Mouse (Mus musculus) midbrain, embryonic 14.5 days (tissue): Measurements from ENCODE around the gene Il17rc. TPM values are rescaled to one million over a fixed set of nuclear protein-coding genes. Genes with fewer than 3 reads are reported as not detected.

Experiments
- ATAC-seq: fragments of 200-750 bp; cut with Nextera tagmentation; 2 replicates; pipeline ENCODE4 v1.8.0; 2017; ENCODE audit warnings: moderate number of reproducible peaks, moderate library complexity; ENCODE audit not compliant: low FRiP score, low TSS enrichment
- DNase-seq: peaks from one replicate; pipeline ENCODE4 v3.0.0-alpha.2; 2015
- H3K27ac ChIP-seq: fragments of 300-500 bp; sonication (generic); replicated peaks from 2 replicates; pipeline ENCODE4 v1.5.1; 2014; ENCODE audit warnings: mild to moderate bottlenecking, low read depth, low read length, moderate library complexity
- H3K27me3 ChIP-seq: fragments of 300-500 bp; sonication (generic); 2 replicates; pipeline ENCODE4 v1.6.1; 2014; ENCODE audit warnings: low read length, control low read depth, mixed read lengths; ENCODE audit not compliant: control insufficient read depth, insufficient read depth
- H3K36me3 ChIP-seq: fragments of 300-500 bp; sonication (generic); 2 replicates; pipeline ENCODE4 v1.6.1; 2014; ENCODE audit warnings: low read length, control low read depth; ENCODE audit not compliant: control insufficient read depth, insufficient read depth
- H3K4me1 ChIP-seq: fragments of 300-500 bp; sonication (generic); 2 replicates; pipeline ENCODE4 v1.6.1; 2014; ENCODE audit warnings: mild to moderate bottlenecking, antibody characterized with exemption, low read length, control low read depth; ENCODE audit not compliant: control insufficient read depth, insufficient read depth
- H3K4me2 ChIP-seq: fragments of 300-500 bp; sonication (generic); 2 replicates; pipeline ENCODE4 v1.6.1; 2014; ENCODE audit warnings: mild to moderate bottlenecking, low read length, moderate library complexity
- H3K4me3 ChIP-seq: fragments of 300-500 bp; sonication (generic); replicated peaks from 2 replicates; pipeline ENCODE4 v1.5.1; 2014; ENCODE audit warnings: low read depth, low read length
- H3K9ac ChIP-seq: fragments of 300-500 bp; sonication (generic); replicated peaks from 2 replicates; pipeline ENCODE4 v1.6.1; 2014; ENCODE audit warnings: mild to moderate bottlenecking, low read length, moderate library complexity
- H3K9me3 ChIP-seq: fragments of 300-500 bp; sonication (generic); 2 replicates; pipeline ENCODE4 v1.6.1; 2016; ENCODE audit warnings: low read length, control low read depth, mixed read lengths; ENCODE audit not compliant: control insufficient read depth
- WGBS: fragments of 180-500 bp; shearing (Covaris S2); extraction: QIAGEN DNeasy Blood & Tissue Kit; methylation state at CpG from one replicate; pipeline ENCODE4 v1.1.7; 2014; 5-methylcytosine and 5-hydroxymethylcytosine counted together
- polyA plus RNA-seq: library from polyadenylated mRNA; unstranded; fragments of >200 nt; fragmentation: Nextera tagmentation; extraction: Ambion mirVana; gene quantifications from 2 replicates; pipeline ENCODE4 v1.2.1, GENCODE M21; 2014

Il17rc gene
- polyA plus RNA-seq, 1 experiment from 2014 or later: 0.93 TPM

DNA sequence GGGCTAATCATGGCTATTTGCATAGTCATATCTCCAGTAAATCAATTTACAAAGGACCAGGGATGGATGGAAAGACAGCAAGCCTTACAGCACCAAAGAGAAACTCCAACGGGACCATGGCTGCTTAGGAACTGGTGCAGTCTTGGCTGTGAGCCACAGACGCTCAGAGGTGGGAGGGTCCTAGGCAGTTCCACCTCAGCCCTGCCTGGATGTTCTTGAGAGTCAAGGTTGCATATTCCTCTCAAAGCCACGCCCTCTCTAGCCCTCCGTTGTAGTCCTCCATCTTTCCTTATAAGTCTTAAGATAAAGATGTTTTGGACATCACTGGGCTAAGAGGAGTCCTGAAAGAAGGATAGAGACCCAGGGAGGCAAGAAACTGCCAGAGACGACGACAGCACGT, 7.2 kb upstream of the Il17rc start:
- 71% methylated on average over 7 of the region's 7 CpGs for WGBS
- ATAC-seq (no peak), DNase-seq (no peak)
- Histone ChIP-seq H3K27me3 (no peaks in the 10 kb centered on the region), H3K4me2 (no peak overlapping the region), H3K4me1 (no peaks in the 10 kb centered on the region), H3K27ac (no peak overlapping the region), H3K9me3 (no peaks in the 10 kb centered on the region), H3K4me3 (no peak overlapping the region), H3K36me3 (no peaks in the 10 kb centered on the region), H3K9ac (no peak overlapping the region)

GRCm38 (mm10) chr6:113465602-113466001, 5.6 kb upstream of the Il17rc start:
- no peak for DNase-seq
- WGBS: 55% methylated on average over 5 of the region's 5 CpGs
- peaks cover 14% of the 10 kb centered on the region for H3K27me3 ChIP-seq
- no peaks in the 10 kb centered on the region for H3K9me3 ChIP-seq
- no peak overlapping the region for H3K4me2 ChIP-seq
- ATAC-seq: no peak
- no peaks in the 10 kb centered on the region for H3K36me3 ChIP-seq
- no peak overlapping the region for H3K4me3 ChIP-seq
- H3K9ac ChIP-seq: no peak overlapping the region
- H3K27ac ChIP-seq: no peak overlapping the region
- peaks cover 7% of the 10 kb centered on the region for H3K4me1 ChIP-seq

GRCm38 (mm10) chr6:113468512-113468911, 2.7 kb upstream of the Il17rc start:
- peaks cover 7% of the 10 kb centered on the region for H3K4me1 ChIP-seq
- ATAC-seq (no peak), DNase-seq (no peak)
- H3K36me3 ChIP-seq: no peaks in the 10 kb centered on the region
- no peaks in the 10 kb centered on the region for H3K9me3 ChIP-seq
- peaks cover 20% of the 10 kb centered on the region for H3K27me3 ChIP-seq
- no peak overlapping the region for H3K4me3 ChIP-seq
- H3K9ac ChIP-seq: no peak overlapping the region
- no peak overlapping the region for H3K27ac ChIP-seq
- 76% methylated on average over 3 of the region's 3 CpGs for WGBS
- no peak overlapping the region for H3K4me2 ChIP-seq

DNA sequence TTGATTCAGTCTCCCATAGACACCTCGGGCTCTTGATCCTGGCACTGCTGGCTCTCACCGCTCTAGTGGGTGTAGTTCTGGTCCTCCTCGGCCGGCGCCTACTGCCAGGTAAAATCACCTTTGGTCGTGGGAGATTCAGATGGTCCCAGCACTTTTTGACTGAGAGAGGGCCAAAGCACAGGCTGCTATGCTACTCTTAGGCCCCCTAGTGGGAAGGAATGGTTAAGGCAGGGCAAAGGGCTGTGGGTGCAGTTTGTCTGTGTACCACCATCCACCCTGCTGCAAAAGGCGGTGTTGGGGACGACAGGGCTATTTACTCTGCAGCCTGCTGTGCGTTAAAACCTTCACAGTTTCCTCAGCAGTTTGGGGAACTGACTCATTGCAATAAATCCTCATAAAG, 2.2 kb upstream of the Il17rc start:
- 10% methylated on average over 9 of the region's 9 CpGs for WGBS
- Histone ChIP-seq H3K9me3 (no peaks in the 10 kb centered on the region), H3K36me3 (no peaks in the 10 kb centered on the region), H3K27ac (no peak overlapping the region), H3K4me2 (peak overlapping the region; percentile 59), H3K4me3 (peak overlapping the region; percentile 32), H3K27me3 (peaks cover 20% of the 10 kb centered on the region), H3K9ac (0 out of 2 replicates have a peak overlapping the region, but pooled peaks have one; percentile 23), H3K4me1 (peaks cover 7% of the 10 kb centered on the region)
- peak; percentile 69; the same call in 1 of the 2 replicates for ATAC-seq
- peak; percentile 83 for DNase-seq

GRCm38 (mm10) chr6:113469432-113469831, 1.8 kb upstream of the Il17rc start:
- peaks cover 7% of the 10 kb centered on the region for H3K4me1 ChIP-seq
- ATAC-seq (peak; percentile 59), DNase-seq (peak; percentile 83)
- no peaks in the 10 kb centered on the region for H3K9me3 ChIP-seq
- H3K9ac ChIP-seq: peak overlapping the region; percentile 23; the same call in 1 of the 2 replicates
- H3K27ac ChIP-seq: no peak overlapping the region
- peaks cover 20% of the 10 kb centered on the region for H3K27me3 ChIP-seq
- under 1% methylated on average over 31 of the region's 31 CpGs for WGBS
- H3K36me3 ChIP-seq: no peaks in the 10 kb centered on the region
- peak overlapping the region; percentile 59 for H3K4me2 ChIP-seq
- H3K4me3 ChIP-seq: peak overlapping the region; percentile 32

- 64% methylated on average over 10 of the region's 10 CpGs for WGBS
- Histone ChIP-seq H3K27me3 (peaks cover 20% of the 10 kb centered on the region), H3K4me3 (no peak overlapping the region), H3K36me3 (no peaks in the 10 kb centered on the region), H3K4me1 (peaks cover 7% of the 10 kb centered on the region), H3K9ac (no peak overlapping the region), H3K4me2 (no peak overlapping the region), H3K9me3 (no peaks in the 10 kb centered on the region), H3K27ac (no peak overlapping the region)
- no peak for ATAC-seq
- no peak for DNase-seq
Observed at GRCm38 (mm10) chr6:113472061-113472460, 834 bp downstream of the Il17rc start.

- no peaks in the 10 kb centered on the region for H3K9me3 ChIP-seq
- no peak overlapping the region for H3K4me2 ChIP-seq
- no peaks in the 10 kb centered on the region for H3K36me3 ChIP-seq
- no peak overlapping the region for H3K27ac ChIP-seq
- peaks cover 7% of the 10 kb centered on the region for H3K4me1 ChIP-seq
- H3K4me3 ChIP-seq: no peak overlapping the region
- DNase-seq (no peak), ATAC-seq (no peak)
- H3K27me3 ChIP-seq: peaks cover 20% of the 10 kb centered on the region
- no peak overlapping the region for H3K9ac ChIP-seq
- WGBS: 82% methylated on average over 2 of the region's 2 CpGs
Observed at GRCm38 (mm10) chr6:113473246-113473645, 2.0 kb downstream of the Il17rc start.

GRCm38 (mm10) chr6:113473715-113474114, 2.5 kb downstream of the Il17rc start:
- no peak overlapping the region for H3K27ac ChIP-seq
- ATAC-seq: no peak
- no peak overlapping the region for H3K4me3 ChIP-seq
- H3K9me3 ChIP-seq: no peaks in the 10 kb centered on the region
- H3K9ac ChIP-seq: no peak overlapping the region
- H3K4me1 ChIP-seq: peaks cover 7% of the 10 kb centered on the region
- no peak for DNase-seq
- H3K4me2 ChIP-seq: no peak overlapping the region
- peaks cover 20% of the 10 kb centered on the region for H3K27me3 ChIP-seq
- WGBS: 75% methylated on average over 6 of the region's 6 CpGs
- no peaks in the 10 kb centered on the region for H3K36me3 ChIP-seq

- WGBS: 56% methylated on average over 7 of the region's 7 CpGs
- no peaks in the 10 kb centered on the region for H3K27me3 ChIP-seq
- H3K9ac ChIP-seq: no peak overlapping the region
- no peak overlapping the region for H3K4me2 ChIP-seq
- H3K4me1 ChIP-seq: peaks cover 2% of the 10 kb centered on the region
- no peaks in the 10 kb centered on the region for H3K36me3 ChIP-seq
- H3K27ac ChIP-seq: no peak overlapping the region
- H3K9me3 ChIP-seq: no peaks in the 10 kb centered on the region
- ATAC-seq (no peak), DNase-seq (no peak)
- H3K4me3 ChIP-seq: no peak overlapping the region
Observed at GRCm38 (mm10) chr6:113477353-113477752, 6.1 kb downstream of the Il17rc start.
